Mouse (Mus musculus): ENCODE results near the gene Dnajb14. TPM values are rescaled to one million over a fixed set of nuclear protein-coding genes. Genes with fewer than 3 reads are reported as not detected.
"Not testable (repeated sequence)": the region's sequence is repeated elsewhere in the genome, so short reads cannot be mapped to it uniquely, and the experiment has no call there.

The Dnajb14 gene
- polyA plus RNA-seq, 1 experiment from 2014 or later, result 5.3 TPM

DNA sequence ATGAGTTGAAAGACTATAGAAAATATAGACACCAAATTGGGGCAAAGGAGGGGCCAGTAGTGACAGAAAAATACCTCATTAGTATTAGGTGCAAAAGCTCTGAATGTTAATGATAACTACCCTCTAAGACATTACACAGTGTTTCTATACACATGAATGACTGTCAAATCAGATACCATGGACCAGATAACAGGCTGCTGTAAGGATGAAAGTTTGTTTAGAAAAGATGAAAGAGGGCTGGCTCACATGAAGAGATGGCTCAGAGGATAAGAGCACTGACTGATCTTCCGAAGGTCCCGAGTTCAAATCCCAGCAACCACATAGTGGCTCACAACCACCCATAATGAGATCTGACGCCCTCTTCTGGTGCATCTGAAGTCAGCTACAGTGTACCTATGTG is 83.8 kb downstream of the Dnajb14 start:
- 96% methylated on average over 3 of the region's 3 CpGs for WGBS

DNA sequence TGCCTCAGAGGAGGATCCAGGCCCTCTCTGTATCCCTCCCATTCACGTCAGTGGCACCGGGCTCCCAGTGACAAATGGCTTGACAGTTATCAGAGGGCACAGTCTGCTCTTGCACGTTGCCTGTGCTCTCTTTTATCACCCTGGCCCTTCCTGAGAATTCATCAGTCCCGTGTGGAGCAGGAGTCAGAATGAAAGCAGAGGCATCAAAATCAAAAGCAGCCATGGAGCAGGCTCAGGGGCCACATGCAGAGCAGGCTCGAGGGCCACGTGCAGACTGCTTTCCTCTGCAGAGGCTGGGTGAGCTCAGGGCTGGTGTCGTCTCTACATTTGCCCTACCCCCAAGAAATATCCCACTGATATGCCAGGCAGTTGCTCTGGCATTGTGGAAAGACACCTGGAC is 84.3 kb downstream of the Dnajb14 start:
- WGBS, result 58% methylated on average over 7 of the region's 7 CpGs
- Histone ChIP-seq H3K4me1 (peaks cover 35% of the 10 kb centered on the region), H3K27ac (0 out of 2 replicates have a peak overlapping the region, but pooled peaks have one; percentile 13), H3K27me3 (ENCODE audit: poor library complexity, severe bottlenecking) (no peaks in the 10 kb centered on the region), H3K4me3 (no peak overlapping the region), H3K36me3 (replicated peaks) (no peaks in the 10 kb centered on the region), H3K9me3 (no peaks in the 10 kb centered on the region)
- no peak for DNase-seq (ENCODE audit: extremely low spot score, low spot score)

More for the DNA sequence above, 83.8 kb downstream of the Dnajb14 start:
- H3K4me3 ChIP-seq; DNase-seq (ENCODE audit: extremely low spot score, low spot score); H3K9me3 ChIP-seq; H3K36me3 ChIP-seq (replicated peaks); H3K27me3 ChIP-seq (ENCODE audit: poor library complexity, severe bottlenecking); H3K27ac ChIP-seq: not testable (repeated sequence)
- peaks cover 35% of the 10 kb centered on the region for H3K4me1 ChIP-seq

DNA sequence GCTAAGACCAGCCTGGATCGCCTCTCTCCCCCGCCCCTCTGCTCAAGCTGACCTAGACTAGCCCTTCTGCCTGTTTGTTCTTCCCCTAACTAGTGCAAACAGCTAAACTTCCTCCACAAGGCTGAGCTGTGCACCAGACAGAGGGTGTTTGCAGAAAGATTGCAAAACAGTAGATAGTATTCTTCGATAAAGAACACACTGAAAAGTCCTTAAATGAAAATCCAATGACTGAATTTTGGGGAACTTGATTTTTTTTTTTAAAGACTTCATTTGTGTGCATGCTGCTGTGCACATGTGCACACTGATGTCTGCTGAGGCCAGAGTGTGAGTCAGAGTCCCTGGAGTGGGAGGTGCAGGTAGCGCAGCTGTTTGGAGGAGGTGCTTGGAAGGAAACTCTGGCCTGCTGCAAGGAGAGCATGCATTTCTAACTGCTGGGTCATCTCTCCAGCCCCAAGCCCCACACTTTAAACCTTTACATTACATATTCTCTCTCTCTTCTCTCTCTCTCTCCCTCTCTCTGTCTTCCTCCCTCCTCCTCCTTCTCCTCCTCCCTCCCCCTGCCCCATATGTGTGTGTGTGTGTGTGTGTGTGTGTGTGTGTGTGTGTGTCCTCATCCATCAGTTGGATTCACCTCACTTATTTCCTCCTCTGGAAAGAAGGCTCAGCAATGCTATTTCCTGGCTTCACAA is 84.9 kb downstream of the Dnajb14 start:
- Histone ChIP-seq H3K36me3 (replicated peaks) (no peaks in the 10 kb centered on the region), H3K4me1 (peaks cover 35% of the 10 kb centered on the region), H3K27me3 (ENCODE audit: poor library complexity, severe bottlenecking) (no peaks in the 10 kb centered on the region), H3K27ac (0 out of 2 replicates have a peak overlapping the region, but pooled peaks have one; percentile 13), H3K4me3 (no peak overlapping the region), H3K9me3 (no peaks in the 10 kb centered on the region)
- no peak for DNase-seq (ENCODE audit: extremely low spot score, low spot score)
- 74% methylated on average over 4 of the region's 4 CpGs for WGBS

DNA sequence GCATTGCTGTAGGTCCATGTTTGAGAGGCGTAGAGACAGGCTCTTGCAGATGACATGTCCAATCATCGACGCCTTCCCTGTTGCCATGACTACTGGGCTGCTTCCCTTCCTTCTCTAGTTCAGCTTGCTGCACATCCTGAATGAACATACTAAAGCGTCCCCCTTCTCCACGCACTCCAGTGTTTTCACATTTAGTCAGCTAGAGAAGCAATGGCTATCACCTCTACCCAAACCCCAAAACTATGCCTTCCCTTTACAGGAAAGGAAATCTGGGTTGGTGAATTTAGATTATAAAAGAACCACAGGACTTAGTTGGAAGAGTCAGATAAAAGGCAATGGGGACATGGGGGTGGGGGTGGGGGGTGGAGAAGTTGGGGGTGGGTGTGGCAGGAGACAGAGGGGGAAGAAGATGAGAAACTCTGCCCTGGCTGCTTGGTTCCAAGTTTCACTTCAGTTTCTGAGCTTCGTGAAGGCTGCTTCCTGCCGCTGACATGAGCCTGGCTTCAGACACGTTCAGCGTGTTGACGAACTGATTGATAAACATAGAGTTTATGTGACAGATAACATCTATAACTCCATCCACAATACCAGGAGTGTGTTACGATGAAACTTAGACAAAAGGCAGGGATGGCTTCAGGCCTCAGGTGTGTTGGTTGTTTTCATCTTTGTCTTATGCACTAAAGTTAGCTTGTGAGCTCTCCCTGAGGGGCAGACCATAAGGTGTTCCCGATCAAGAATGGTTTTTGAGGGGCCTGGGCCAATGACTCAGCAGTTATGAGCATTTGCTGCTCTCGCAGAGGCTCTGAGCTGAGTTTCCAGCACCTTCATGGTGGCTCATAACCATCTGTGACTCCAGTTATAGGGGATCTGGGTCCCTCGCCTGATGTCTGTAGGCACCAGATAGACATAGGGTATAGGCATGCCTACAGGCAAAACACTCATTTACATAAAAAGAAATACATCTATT is 85.7 kb downstream of the Dnajb14 start:
- WGBS, result 85% methylated on average over 14 of the region's 14 CpGs
- H3K4me1 ChIP-seq, result peaks cover 35% of the 10 kb centered on the region
- no peak overlapping the region for H3K27ac ChIP-seq
- H3K36me3 ChIP-seq (replicated peaks), result no peaks in the 10 kb centered on the region
- H3K4me3 ChIP-seq, result no peak overlapping the region
- DNase-seq (ENCODE audit: extremely low spot score, low spot score), result no peak
- no peaks in the 10 kb centered on the region for H3K9me3 ChIP-seq
- H3K27me3 ChIP-seq (ENCODE audit: poor library complexity, severe bottlenecking), result no peaks in the 10 kb centered on the region

DNA sequence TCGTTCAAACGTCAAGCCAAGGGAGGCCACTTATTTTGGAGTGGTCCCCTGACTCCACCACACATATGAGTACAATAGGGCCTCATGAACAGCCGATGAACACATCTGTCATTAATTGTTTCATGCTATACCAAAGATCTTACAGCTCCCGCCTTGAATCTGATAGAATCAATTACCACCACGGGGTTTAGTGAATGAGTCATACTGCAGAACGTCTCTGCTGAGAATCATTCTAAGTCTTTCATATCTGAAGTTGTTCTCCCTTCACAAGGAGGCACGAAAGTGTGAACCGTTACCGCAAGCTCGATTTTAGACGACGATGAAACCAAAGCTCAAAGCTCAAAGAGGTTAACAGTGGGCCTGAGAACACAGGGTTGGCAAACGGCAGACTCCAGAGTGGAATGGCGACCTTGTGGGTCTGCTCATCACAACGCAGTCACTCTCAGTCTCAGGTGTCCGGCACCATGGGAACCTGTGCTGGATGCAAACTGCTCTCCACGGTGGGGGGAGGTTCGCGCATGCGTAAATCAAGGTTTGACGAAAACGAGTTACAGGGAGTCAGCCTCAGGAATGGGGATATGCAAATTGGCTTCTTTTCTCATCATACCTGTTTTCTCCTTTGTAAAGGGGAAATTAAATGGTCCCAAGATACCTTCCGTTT is 86.9 kb downstream of the Dnajb14 start:
- DNase-seq (ENCODE audit: extremely low spot score, low spot score), result no peak
- Histone ChIP-seq H3K27ac (no peak overlapping the region), H3K27me3 (ENCODE audit: poor library complexity, severe bottlenecking) (no peaks in the 10 kb centered on the region), H3K36me3 (replicated peaks) (no peaks in the 10 kb centered on the region), H3K4me1 (peaks cover 35% of the 10 kb centered on the region), H3K9me3 (no peaks in the 10 kb centered on the region), H3K4me3 (no peak overlapping the region)
- WGBS, result 71% methylated on average over 23 of the region's 23 CpGs

DNA sequence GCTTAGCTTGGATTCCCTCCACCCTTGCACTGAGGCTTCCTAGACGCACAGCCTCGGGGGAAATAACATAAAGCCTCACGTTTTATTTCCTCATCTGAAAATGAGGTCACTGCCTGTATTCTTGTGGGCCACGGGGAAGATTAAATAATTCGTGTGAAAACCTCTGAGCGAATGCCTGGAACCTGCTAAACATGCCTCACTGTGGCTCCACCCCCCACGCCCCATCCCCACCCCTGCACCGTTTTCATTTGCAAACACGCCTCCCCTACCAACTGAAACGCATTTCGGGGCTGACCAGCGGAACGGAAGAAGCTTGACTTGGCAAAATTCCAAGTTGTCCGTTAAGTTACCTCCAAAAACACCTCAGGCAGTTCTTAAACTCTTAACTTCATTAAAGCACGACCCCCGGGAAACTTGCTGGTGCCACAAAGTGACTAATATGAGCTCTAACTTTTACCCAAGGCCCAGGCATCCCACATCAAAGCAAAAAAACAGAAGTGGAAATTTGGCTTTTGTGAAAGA is 88.1 kb downstream of the Dnajb14 start:
- no peaks in the 10 kb centered on the region for H3K36me3 ChIP-seq (replicated peaks)
- DNase-seq (ENCODE audit: extremely low spot score, low spot score), result peak; percentile 23
- peaks cover 35% of the 10 kb centered on the region for H3K4me1 ChIP-seq
- no peaks in the 10 kb centered on the region for H3K9me3 ChIP-seq
- H3K27me3 ChIP-seq (ENCODE audit: poor library complexity, severe bottlenecking), result no peaks in the 10 kb centered on the region
- H3K4me3 ChIP-seq, result peak overlapping the region; percentile 11
- H3K27ac ChIP-seq, result peak overlapping the region; percentile 35; the same call in 1 of the 2 replicates
- 25% methylated on average over 16 of the region's 16 CpGs for WGBS

DNA sequence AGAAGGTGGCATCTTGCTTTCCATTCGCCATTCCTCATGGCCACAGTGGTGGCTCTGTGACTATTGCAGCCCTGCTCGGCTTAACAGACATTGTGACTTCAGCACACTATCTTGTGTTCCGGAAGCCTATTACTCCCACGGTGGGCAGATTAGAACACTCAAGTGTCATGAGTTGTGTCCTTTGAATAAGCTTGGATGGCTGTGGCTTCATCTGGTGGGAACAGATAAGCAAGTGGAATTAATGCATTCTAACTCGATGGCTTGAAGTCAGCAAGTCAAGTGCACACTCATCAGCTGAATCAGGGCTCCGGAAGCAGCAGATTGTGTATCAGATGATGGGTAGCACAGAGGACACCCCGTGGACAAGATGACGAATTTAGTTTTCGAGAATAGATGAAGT is 90.4 kb downstream of the Dnajb14 start:
- Histone ChIP-seq H3K27ac (no peak overlapping the region), H3K36me3 (replicated peaks) (no peaks in the 10 kb centered on the region), H3K27me3 (ENCODE audit: poor library complexity, severe bottlenecking) (no peaks in the 10 kb centered on the region), H3K9me3 (no peaks in the 10 kb centered on the region), H3K4me1 (peaks cover 23% of the 10 kb centered on the region), H3K4me3 (no peak overlapping the region)
- WGBS, result 92% methylated on average over 9 of the region's 9 CpGs
- DNase-seq (ENCODE audit: extremely low spot score, low spot score), result no peak

DNA sequence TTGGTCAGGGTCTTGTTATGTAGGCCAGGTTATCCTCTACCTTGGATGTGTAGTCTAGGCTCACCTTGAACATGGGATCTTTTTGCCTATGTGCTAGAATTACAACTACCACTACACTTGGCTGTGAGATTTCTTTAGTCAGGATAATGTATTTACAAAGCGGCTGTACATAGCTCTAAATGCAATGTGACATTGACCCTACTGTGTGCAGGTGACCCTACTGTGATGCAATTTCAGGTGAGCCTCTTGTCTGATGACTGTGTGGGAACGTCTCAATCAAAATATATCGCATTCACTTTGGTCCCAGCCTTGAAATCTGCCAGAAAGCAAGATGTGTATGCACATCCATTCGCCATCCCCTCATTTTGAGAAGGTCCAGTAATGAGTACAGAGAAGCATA is 90.9 kb downstream of the Dnajb14 start:
- H3K4me3 ChIP-seq, result no peak overlapping the region
- no peaks in the 10 kb centered on the region for H3K27me3 ChIP-seq (ENCODE audit: poor library complexity, severe bottlenecking)
- 94% methylated on average over 4 of the region's 4 CpGs for WGBS
- H3K9me3 ChIP-seq, result no peaks in the 10 kb centered on the region
- H3K36me3 ChIP-seq (replicated peaks), result no peaks in the 10 kb centered on the region
- peaks cover 18% of the 10 kb centered on the region for H3K4me1 ChIP-seq
- no peak for DNase-seq (ENCODE audit: extremely low spot score, low spot score)
- no peak overlapping the region for H3K27ac ChIP-seq

DNA sequence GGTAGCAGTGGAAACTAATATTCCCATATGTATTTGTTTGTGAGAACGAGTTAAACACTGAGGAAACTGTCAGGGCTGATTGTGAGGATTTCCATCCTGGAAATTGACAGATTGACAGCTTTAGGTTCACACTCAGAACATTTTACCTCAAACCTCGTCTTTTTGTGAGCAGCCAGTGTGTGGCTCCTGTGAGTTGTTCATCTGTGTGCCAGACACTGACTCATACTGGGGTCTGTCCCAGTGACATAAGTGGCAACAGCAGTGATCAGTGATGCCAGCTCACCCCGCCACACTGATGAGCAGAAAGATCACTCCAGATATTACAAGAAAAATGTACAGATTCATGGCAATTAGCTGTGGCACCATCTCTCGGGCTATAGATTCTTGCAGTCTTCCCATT is 92.0 kb downstream of the Dnajb14 start:
- Histone ChIP-seq H3K36me3 (replicated peaks) (no peaks in the 10 kb centered on the region), H3K27ac (no peak overlapping the region), H3K27me3 (ENCODE audit: poor library complexity, severe bottlenecking) (no peaks in the 10 kb centered on the region), H3K4me1 (peaks cover 15% of the 10 kb centered on the region), H3K9me3 (no peaks in the 10 kb centered on the region), H3K4me3 (no peak overlapping the region)
- WGBS, result 85% methylated on average over 4 of the region's 4 CpGs
- no peak for DNase-seq (ENCODE audit: extremely low spot score, low spot score)

DNA sequence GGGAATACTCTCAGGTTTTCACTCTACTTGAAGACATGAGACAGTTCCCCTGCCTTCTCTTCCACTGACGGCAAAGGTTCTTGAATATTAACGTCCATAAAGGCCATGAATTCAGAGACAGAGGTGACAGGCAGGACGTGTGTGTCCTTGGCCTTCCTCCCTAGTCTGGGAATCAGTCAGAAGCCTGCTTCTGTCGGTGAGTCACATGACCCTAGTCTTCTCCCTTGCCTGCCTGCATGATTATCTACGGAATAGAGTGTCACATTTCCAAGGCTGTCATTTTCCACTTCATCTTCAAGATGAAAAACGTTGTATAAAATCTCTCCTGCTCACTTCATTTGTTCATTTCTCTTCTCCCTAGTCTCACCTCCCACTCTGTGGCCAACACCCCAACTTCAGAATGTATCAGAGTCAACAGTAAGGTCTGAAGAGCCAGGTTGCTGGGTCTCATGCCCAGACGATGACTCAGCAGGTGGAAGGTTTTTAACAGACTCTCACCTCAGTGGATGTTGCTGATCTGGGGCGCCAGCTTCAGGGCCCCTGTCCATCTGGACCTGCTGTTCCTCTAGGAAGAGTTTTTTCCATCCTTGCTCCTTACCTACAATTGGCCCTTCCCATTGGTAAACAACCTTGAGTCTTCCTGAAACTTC is 94.4 kb downstream of the Dnajb14 start:
- DNase-seq (ENCODE audit: extremely low spot score, low spot score), result no peak
- Histone ChIP-seq H3K27ac (no peak overlapping the region), H3K4me3 (no peak overlapping the region), H3K9me3 (no peaks in the 10 kb centered on the region), H3K4me1 (no peaks in the 10 kb centered on the region), H3K36me3 (replicated peaks) (no peaks in the 10 kb centered on the region), H3K27me3 (ENCODE audit: poor library complexity, severe bottlenecking) (no peaks in the 10 kb centered on the region)
- WGBS, result 72% methylated on average over 8 of the region's 8 CpGs

DNA sequence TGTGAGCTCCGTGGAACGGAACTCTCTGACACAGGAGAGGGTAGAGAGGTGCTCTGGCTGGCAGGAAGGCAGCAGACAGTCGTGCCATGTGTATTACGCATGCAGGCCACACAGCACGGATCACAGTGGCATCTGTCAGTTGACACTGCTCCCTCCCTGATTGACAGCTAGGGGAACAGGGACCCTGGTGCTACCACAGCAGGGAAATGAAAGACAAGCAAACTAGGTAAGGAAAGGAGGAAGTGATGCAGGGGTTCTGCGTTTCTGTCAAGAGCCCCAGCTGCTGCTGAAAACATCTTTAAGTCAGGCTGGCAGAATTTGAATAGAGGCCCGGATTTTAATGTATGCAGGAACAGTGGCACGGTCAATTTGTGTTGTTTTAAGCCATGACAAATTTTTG is 96.0 kb downstream of the Dnajb14 start:
- no peaks in the 10 kb centered on the region for H3K4me1 ChIP-seq
- no peaks in the 10 kb centered on the region for H3K27me3 ChIP-seq (ENCODE audit: poor library complexity, severe bottlenecking)
- H3K36me3 ChIP-seq (replicated peaks), result no peaks in the 10 kb centered on the region
- H3K27ac ChIP-seq, result no peak overlapping the region
- no peak overlapping the region for H3K4me3 ChIP-seq
- 81% methylated on average over 8 of the region's 8 CpGs for WGBS
- no peaks in the 10 kb centered on the region for H3K9me3 ChIP-seq
- DNase-seq (ENCODE audit: extremely low spot score, low spot score), result no peak

DNA sequence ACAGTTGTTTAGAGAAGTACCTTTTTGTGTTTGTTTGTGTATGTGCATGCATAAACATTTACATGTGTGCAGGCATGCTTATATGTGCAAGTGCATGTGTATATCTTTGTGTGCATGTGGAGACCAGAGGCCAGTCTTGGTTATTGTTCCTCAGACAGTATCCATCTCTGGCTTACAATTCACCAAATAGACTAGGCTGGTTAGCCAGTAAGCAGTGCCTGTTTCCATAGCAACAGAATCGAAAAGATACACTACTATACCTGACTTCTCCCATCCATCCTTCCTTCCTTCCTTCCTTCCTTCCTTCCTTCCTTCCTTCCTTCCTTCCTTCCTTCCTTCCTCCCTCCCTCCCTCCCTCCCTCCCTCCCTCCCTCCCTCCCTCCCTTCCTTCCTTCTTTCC is 96.5 kb downstream of the Dnajb14 start:
- H3K27ac ChIP-seq; H3K4me3 ChIP-seq; H3K27me3 ChIP-seq (ENCODE audit: poor library complexity, severe bottlenecking); H3K9me3 ChIP-seq; H3K36me3 ChIP-seq (replicated peaks); DNase-seq (ENCODE audit: extremely low spot score, low spot score); H3K4me1 ChIP-seq: not testable (repeated sequence)
- 85% methylated on average over 1 of the region's 1 CpGs for WGBS
